ENCODE assay signal across 11 mouse cellular contexts in the genomic region with DNA sequence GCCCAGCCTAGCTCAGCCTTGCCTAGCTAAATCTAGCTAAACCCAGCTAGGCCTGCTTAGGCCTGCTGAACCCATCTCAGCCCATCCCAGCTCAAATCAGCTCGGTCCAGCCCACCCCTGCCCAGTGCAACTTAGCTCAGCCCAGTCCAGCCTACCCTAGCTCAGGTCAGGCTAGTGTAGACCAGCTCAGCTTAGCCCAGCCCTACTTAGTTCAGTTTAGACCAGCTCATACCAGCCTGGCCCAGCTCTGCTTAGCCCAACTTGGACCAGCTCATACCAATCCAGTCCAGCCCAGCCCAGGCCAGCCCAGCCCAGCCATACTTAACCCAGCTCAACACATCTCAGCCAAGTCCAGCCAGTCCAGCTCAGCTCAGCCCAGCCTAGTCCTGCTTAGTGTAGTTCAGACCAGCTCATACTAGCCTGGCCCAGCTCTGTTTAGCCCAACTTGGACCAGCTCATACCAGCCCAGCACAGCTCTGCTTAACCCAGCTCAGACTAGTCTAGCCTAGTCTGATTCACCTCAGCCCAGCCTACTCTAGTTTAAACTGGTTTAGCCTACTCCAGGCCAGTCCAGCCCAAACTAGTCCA.
DNase-seq lines count a peak whose midpoint lies in the region; ATAC-seq and TF ChIP-seq lines count a peak whose summit lies in the region.
"Had no signal": no experiment of that assay in that cellular context is flagged by ENCODE, and none has a peak within 500 bp of the region (broad histone marks: within the 10 kb centered on the region; RNA-seq: fewer than 3 reads in every experiment).

No protein-coding gene starts in this region.

- no peaks in the 10 kb centered on the region for H3K9me3 ChIP-seq in forebrain, embryonic 12.5 days
- no peaks in the 10 kb centered on the region for H3K9me3 ChIP-seq in forebrain, embryonic 10.5 days
- no peaks in the 10 kb centered on the region for H3K9me3 ChIP-seq in midbrain, embryonic 11.5 days (ENCODE audit: control insufficient read depth, low read length)
- H3K9me3 ChIP-seq in midbrain, embryonic 10.5 days (replicated peaks), result no peaks in the 10 kb centered on the region
- no peaks in the 10 kb centered on the region for H3K9me3 ChIP-seq in liver, embryonic 12.5 days (replicated peaks)
- no peaks in the 10 kb centered on the region for H3K9me3 ChIP-seq in stomach, postnatal 0 days (ENCODE audit: control insufficient read depth, low read length)

- 77% methylated on average over 1 of the region's 1 CpGs for WGBS in forebrain, embryonic 12.5 days
- 67% methylated on average over 1 of the region's 1 CpGs for WGBS in forebrain, embryonic 10.5 days
- WGBS in midbrain, embryonic 11.5 days, result 56% methylated on average over 1 of the region's 1 CpGs
- WGBS in midbrain, embryonic 10.5 days, result 79% methylated on average over 1 of the region's 1 CpGs
- WGBS in liver, embryonic 12.5 days (ENCODE audit: insufficient replicate concordance), result 24% methylated on average over 1 of the region's 1 CpGs
- WGBS in stomach, postnatal 0 days, result 53% methylated on average over 1 of the region's 1 CpGs

- H3K36me3 ChIP-seq in forebrain, embryonic 12.5 days (replicated peaks), result no peaks in the 10 kb centered on the region
- no peaks in the 10 kb centered on the region for H3K36me3 ChIP-seq in forebrain, embryonic 10.5 days (replicated peaks)
- no peaks in the 10 kb centered on the region for H3K36me3 ChIP-seq in midbrain, embryonic 11.5 days (ENCODE audit: control insufficient read depth, insufficient read depth, low read length)
- no peaks in the 10 kb centered on the region for H3K36me3 ChIP-seq in midbrain, embryonic 10.5 days
- no peaks in the 10 kb centered on the region for H3K36me3 ChIP-seq in liver, embryonic 12.5 days
- H3K36me3 ChIP-seq in stomach, postnatal 0 days (ENCODE audit: control insufficient read depth, insufficient read depth, low read length), result no peaks in the 10 kb centered on the region

- no peak overlapping the region for H3K4me2 ChIP-seq in forebrain, embryonic 12.5 days
- H3K4me2 ChIP-seq in midbrain, embryonic 11.5 days, result no peak overlapping the region
- no peak overlapping the region for H3K4me2 ChIP-seq in liver, embryonic 12.5 days
- no peak overlapping the region for H3K4me2 ChIP-seq in stomach, postnatal 0 days (replicated peaks; ENCODE audit: low read depth)

- TF ChIP-seq CTCF in stomach, postnatal 0 days (IDR thresholded peaks at IDR 0.05; ENCODE audit: low read depth), result no peak

- ATAC-seq in forebrain, embryonic 12.5 days (ENCODE audit: low FRiP score), result peak; percentile 41; the same call in 1 of the 2 replicates
- peak; percentile 52 for ATAC-seq in midbrain, embryonic 11.5 days (ENCODE audit: low FRiP score)
- ATAC-seq in liver, embryonic 12.5 days, result peak; percentile 45
- ATAC-seq in stomach, postnatal 0 days (ENCODE audit: low FRiP score, low TSS enrichment), result peak; percentile 38
- ATAC-seq in megakaryocyte progenitor cell, adult 5-6 weeks (replicated peaks; ENCODE audit: poor library complexity), result no peak

- no peaks in the 10 kb centered on the region for H3K4me1 ChIP-seq in forebrain, embryonic 12.5 days
- H3K4me1 ChIP-seq in forebrain, embryonic 10.5 days, result 0 out of 2 replicates have a peak, but pooled peaks cover 5% of the 10 kb centered on the region
- H3K4me1 ChIP-seq in midbrain, embryonic 11.5 days (ENCODE audit: control insufficient read depth, insufficient read depth, low read length), result no peaks in the 10 kb centered on the region
- peaks cover 5% of the 10 kb centered on the region; the same call in 1 of the 2 replicates for H3K4me1 ChIP-seq in midbrain, embryonic 10.5 days
- H3K4me1 ChIP-seq in liver, embryonic 12.5 days, result no peaks in the 10 kb centered on the region
- H3K4me1 ChIP-seq in stomach, postnatal 0 days (replicated peaks; ENCODE audit: control insufficient read depth, insufficient read depth), result no peaks in the 10 kb centered on the region

- DNase-seq in forebrain, embryonic 10.5 days (ENCODE audit: extremely low spot score, low spot score), result no peak
- DNase-seq in midbrain, embryonic 11.5 days (ENCODE audit: low spot score, missing footprints), result no peak
- no peak for DNase-seq in midbrain, embryonic 10.5 days (ENCODE audit: low spot score)
- DNase-seq in stomach, postnatal 0 days (ENCODE audit: low spot score), result no peak
- DNase-seq in frontal cortex, postnatal 10 days (ENCODE audit: low spot score in 2 of 2), result no peak
- DNase-seq: B cell, adult 2 months; heart, adult 2 months; lung, postnatal 10 days had no signal

- H3K9ac ChIP-seq in forebrain, embryonic 12.5 days, result no peak overlapping the region
- no peak overlapping the region for H3K9ac ChIP-seq in midbrain, embryonic 11.5 days (ENCODE audit: low read length)
- H3K9ac ChIP-seq in liver, embryonic 12.5 days, result no peak overlapping the region
- no peak overlapping the region for H3K9ac ChIP-seq in stomach, postnatal 0 days (ENCODE audit: low read length)

- H3K4me3 ChIP-seq in forebrain, embryonic 12.5 days (replicated peaks), result no peak overlapping the region
- H3K4me3 ChIP-seq in forebrain, embryonic 10.5 days, result no peak overlapping the region
- H3K4me3 ChIP-seq in midbrain, embryonic 11.5 days (ENCODE audit: low read depth, low read length), result no peak overlapping the region
- no peak overlapping the region for H3K4me3 ChIP-seq in midbrain, embryonic 10.5 days
- H3K4me3 ChIP-seq in liver, embryonic 12.5 days, result no peak overlapping the region
- H3K4me3 ChIP-seq in stomach, postnatal 0 days (ENCODE audit: low read depth, low read length), result no peak overlapping the region
- H3K4me3 ChIP-seq: heart, adult 2 months had no signal

- no peaks in the 10 kb centered on the region for H3K27me3 ChIP-seq in forebrain, embryonic 12.5 days
- no peaks in the 10 kb centered on the region for H3K27me3 ChIP-seq in forebrain, embryonic 10.5 days (ENCODE audit: poor library complexity, severe bottlenecking)
- no peaks in the 10 kb centered on the region for H3K27me3 ChIP-seq in midbrain, embryonic 11.5 days (ENCODE audit: control insufficient read depth, insufficient read depth, low read length)
- H3K27me3 ChIP-seq in midbrain, embryonic 10.5 days (ENCODE audit: low read depth, poor library complexity, severe bottlenecking), result no peaks in the 10 kb centered on the region
- no peaks in the 10 kb centered on the region for H3K27me3 ChIP-seq in liver, embryonic 12.5 days (replicated peaks)
- H3K27me3 ChIP-seq in stomach, postnatal 0 days (ENCODE audit: control insufficient read depth, insufficient read depth, low read length), result no peaks in the 10 kb centered on the region

- no peak for TF ChIP-seq EP300 in stomach, postnatal 0 days (optimal IDR thresholded peaks at IDR 0.05)

- H3K27ac ChIP-seq in forebrain, embryonic 12.5 days, result no peak overlapping the region
- H3K27ac ChIP-seq in forebrain, embryonic 10.5 days, result no peak overlapping the region
- H3K27ac ChIP-seq in midbrain, embryonic 11.5 days (ENCODE audit: low read depth, low read length), result no peak overlapping the region
- H3K27ac ChIP-seq in midbrain, embryonic 10.5 days (replicated peaks), result no peak overlapping the region
- no peak overlapping the region for H3K27ac ChIP-seq in liver, embryonic 12.5 days
- no peak overlapping the region for H3K27ac ChIP-seq in stomach, postnatal 0 days (replicated peaks)
- H3K27ac ChIP-seq: heart, adult 2 months had no signal
